Mouse (Mus musculus): ENCODE measurements at regions not wholly inside any gene's neighbourhood (a gene's known extent, or its start where the extent isn't known, plus 50 kb on each side); places are given as distances from the start of the nearest gene placed in this dataset.

- TF ChIP-seq CTCF (IDR thresholded peaks at IDR 0.05), result no peak
- TF ChIP-seq EP300 (IDR thresholded peaks at IDR 0.05), result no peak
Observed at GRCm38 (mm10) chr12:13127407-13127806, 121.6 kb downstream of the Ddx1 start.

Measured in lung, postnatal 0 days (tissue).